Mouse (Mus musculus): ENCODE data around the gene Fbxo22.
"Not testable (repeated sequence)": the region's sequence is repeated elsewhere in the genome, so short reads cannot be mapped to it uniquely, and the experiment has no call there.

Gene Fbxo22

DNA sequence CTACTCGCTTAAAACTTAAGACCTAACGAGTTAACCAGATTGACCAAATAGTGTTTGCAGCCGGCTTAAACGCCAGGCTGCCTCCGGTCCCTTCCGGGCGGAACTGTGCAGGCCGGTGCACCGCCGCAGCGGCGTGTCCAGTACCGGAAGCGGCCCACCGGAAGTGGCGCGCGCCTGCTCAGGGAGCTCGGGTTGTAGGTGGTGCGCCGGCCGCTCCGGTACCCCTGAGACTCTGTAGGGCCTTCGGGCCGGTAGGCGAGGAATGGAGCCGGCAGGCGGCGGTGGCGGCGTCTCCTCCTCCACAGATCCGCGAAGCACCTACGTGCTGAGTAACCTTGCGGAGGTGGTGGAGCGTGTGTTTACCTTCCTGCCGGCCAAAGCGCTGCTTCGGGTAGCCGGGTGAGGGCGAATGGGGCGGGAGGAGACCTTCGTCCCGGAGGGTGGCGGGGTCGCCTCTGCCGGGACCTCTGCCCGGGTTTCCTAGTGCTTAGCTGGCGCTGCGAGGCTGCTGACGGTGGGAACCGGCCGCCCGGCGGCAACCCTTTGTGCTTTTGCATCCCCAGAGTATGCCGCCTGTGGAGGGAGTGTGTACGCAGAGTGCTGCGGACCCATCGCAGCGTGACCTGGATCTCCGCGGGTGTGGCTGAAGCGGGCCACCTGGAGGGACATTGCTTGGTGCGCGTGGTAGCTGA lies at the start of gene Fbxo22:
Gene Fbxo22, plus strand, starts transcription at position 136 of the 692 bp plus-strand sequence.
- DNase-seq (ENCODE audit: low spot score) = peak; percentile 63

GRCm38 (mm10) chr9:55170655-55171412 lies 37.9 kb upstream of the Fbxo22 start:
- DNase-seq (ENCODE audit: low spot score) = no peak

DNA sequence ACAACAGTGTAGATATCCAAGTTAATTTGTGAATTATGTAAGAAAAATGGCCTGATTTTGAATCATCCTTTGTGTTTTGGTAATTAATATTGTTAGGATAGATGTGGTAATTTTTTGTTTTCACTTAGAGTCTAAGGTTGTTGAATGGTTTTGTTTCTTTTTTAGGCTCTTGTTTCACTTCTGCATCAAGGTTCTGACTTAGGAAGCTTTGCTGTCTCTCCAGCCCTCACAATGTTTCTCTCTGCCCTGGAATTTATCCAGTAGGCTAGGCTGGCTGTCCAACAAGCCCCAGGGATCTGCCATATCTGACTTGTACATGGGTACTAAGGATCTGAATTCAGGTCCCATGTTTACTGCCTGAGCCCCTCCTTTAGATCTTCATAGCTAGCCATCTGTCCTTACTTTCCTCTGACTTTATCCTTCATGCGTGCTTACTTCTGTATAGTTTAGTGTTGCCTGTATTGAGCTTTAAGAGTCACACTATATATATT lies 36.5 kb upstream of the Fbxo22 start:
- no peak for DNase-seq (ENCODE audit: low spot score)

GRCm38 (mm10) chr9:55174235-55174634 lies 34.5 kb upstream of the Fbxo22 start:
- no peak for DNase-seq (ENCODE audit: low spot score)

DNA sequence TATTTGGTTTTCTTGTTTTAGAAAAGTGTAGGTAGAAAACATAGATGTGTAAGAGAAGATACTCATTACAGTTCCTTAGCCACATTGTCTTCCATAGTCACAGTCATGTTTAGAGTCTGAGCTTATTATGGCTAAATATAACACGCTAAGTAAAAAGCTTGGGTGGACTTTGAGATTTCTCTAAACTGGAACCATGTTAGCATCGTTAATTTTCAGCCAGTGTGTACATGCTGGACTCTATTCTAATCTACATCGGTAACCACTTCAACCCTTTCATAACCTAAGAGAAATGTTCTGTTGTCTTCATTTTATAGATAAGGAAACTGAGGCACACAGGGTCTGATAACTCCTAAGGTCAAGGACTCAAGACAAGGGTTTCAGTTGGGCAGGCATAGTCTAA lies 12.8 kb upstream of the Fbxo22 start:
- no peak for DNase-seq (ENCODE audit: low spot score)

GRCm38 (mm10) chr9:55198260-55198659 lies 10.5 kb upstream of the Fbxo22 start:
- DNase-seq (ENCODE audit: low spot score) = no peak

- no peak for DNase-seq (ENCODE audit: low spot score)
These were observed 9.4 kb upstream of the Fbxo22 start for GRCm38 (mm10) chr9:55199348-55199747.

DNA sequence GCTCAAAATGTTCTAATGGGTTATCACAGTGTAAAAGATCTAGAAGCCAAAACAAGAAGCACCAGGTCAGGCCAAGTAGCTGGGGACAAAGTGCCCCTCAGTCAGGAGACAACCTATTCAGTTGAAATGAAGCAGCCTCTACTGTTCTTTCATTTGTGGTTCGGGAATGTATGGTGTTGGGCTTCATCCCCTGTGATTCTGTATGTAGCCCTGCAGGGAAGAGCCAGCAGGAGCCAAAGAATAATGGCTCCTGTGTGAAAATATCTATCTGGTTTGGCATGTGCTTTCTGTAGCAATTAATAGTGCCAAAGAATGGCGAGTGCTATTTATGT lies 301 bp upstream of the Fbxo22 start:
- DNase-seq (ENCODE audit: low spot score) = no peak

GRCm38 (mm10) chr9:55211611-55212010 lies 2.9 kb downstream of the Fbxo22 start:
- no peak for DNase-seq (ENCODE audit: low spot score)

DNA sequence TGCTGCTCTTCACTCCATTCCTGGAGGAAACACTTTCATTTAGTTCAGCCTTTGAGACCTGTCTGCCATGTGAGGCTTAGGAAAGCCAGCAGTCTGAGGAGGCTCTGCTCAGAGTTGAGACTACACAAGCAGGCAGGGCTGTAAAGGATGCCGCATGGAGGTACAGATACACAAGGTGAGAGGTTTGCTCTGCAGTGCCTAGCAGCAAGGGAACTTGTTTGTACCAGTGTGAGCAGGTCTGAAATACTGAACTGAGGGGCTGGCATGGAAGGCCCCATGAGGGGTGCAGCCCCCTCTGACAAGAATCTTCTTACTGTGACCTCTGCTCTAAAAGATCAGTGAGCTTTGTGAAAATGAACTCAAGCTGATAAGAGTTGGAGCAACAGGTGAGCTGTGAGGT lies 4.7 kb downstream of the Fbxo22 start:
- DNase-seq (ENCODE audit: low spot score) = no peak

- DNase-seq (ENCODE audit: low spot score) = no peak
These were observed 6.3 kb downstream of the Fbxo22 start for GRCm38 (mm10) chr9:55215056-55215455.

- DNase-seq (ENCODE audit: low spot score) = no peak
These were observed 6.9 kb downstream of the Fbxo22 start for GRCm38 (mm10) chr9:55215648-55216047.

DNA sequence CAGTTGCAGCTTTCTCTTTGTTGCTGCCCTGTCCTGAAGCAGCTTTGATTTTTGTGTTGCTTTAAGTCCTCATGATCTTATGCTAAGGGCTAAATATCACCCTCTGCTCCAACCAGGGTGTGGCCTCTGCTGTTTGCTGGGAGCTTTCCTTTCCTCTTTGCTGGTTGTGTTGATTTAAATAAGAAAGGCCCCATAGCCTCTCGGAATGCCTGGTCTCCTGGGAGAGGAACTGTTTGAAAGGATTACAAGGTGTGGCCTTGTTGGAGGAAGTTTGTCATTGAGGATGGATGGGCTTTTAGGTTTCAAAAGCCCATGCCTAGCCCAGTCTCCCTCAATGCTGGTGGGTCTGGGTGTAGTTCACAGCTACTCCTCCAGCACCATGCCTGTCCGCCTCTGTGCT lies 7.4 kb downstream of the Fbxo22 start:
- no peak for DNase-seq (ENCODE audit: low spot score)

GRCm38 (mm10) chr9:55217381-55217780 lies 8.7 kb downstream of the Fbxo22 start:
- DNase-seq (ENCODE audit: low spot score) = no peak

DNA sequence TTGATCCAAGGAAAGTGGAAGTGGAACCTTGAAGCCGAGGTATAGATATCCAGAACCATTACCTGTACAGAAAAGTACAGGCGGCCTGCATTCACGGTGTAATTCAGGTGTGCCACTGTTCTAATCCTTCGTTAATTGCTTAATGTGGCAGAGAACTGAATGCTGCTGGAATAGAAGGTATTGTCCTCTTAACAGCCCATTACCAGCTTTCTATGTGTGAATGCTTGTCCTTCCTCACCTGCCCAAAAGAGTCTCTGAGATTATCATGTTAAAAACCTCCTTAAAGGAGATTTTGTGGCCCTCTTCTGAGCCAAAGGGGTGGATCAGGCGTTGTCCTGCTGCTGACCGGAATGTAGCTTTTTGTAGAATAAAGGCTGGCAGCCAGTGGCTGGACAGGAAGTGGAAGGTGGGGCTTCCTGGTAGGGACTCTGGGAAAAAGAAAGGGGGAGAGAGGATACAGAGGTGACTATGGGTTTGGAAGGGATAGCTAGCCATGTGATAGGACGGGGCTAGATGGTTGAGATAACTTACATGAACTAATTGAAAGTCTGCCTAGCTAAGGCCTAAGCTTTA lies 16.5 kb downstream of the Fbxo22 start:
- DNase-seq (ENCODE audit: low spot score) = no peak

DNA sequence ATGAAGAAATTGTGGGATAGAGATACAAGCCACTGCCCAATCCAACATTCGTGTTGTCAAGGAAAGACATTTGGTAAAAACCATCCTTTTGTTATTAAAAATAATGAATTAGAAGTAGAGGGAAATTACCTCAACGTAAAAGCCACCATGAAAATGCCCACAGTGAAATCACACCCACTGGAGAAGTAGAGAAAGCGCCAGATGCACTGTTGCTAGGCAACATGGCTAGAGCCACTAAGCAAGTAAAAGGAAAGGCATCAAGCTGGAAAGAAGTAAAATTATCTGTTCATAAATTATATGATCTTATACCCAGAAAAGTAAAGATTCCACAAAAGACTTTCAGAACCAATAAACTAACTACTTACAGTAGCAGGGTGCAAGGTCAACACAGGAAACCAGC lies 17.5 kb downstream of the Fbxo22 start:
- DNase-seq (ENCODE audit: low spot score) = no peak

DNA sequence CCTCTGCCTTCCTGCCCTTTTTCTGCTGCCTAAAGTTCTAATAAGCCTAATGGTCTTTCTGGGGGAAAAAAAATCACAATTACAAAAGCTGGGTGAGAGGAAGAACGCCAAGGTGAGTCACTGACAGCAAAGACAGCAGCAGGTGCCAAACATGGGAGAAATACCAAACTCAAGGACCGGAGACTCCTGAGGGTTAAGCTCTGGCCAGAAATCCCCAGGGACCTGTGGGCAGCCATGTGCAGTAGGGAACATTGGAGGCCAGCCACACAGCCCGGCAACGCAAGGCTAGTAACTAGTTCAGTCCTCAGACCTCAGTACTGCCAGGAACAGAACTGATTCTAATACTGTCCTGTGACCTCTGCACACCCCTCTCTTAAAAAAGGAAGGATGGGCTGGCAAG lies 19.4 kb downstream of the Fbxo22 start:
- DNase-seq (ENCODE audit: low spot score) = no peak

DNA sequence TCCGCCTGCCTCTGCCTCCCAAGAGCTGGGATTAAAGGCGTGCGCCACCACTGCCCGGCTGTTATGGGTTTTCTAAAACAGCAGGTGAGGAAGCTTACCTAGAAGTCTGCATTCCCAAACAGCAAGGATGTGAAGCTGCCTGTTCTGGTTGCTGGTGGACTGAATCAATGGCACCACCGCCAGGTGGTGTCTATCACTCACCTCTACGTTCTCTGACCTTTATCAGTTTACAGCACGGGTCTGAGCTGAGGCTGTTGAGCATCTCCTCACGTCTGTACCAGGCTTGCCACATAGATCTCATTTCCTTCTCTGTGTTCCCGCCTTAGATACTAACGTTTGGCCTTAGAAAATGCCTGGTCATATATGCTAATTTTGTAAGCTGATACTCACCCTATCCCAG lies 20.3 kb downstream of the Fbxo22 start:
- no peak for DNase-seq (ENCODE audit: low spot score)

DNA sequence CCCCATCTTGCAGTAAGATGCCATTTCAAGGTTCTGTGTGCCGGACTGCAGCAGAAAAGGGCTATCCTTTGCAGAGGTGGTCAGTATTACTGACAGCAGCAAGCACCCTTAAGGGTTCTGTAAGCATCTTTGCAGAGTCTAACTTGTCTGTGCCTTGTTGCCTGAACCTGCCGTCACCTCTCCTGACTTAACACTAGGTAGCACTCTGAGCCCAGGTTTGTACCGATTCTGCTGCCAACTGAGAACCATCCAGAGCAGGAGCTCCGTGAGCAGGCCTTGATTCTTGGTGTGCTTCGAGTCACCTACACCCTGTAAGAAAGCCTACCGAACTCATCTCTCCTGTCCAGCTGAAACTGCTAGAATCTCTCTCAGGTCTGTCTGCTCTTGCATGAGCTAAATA lies 22.8 kb downstream of the Fbxo22 start:
- DNase-seq (ENCODE audit: low spot score) = no peak

DNA sequence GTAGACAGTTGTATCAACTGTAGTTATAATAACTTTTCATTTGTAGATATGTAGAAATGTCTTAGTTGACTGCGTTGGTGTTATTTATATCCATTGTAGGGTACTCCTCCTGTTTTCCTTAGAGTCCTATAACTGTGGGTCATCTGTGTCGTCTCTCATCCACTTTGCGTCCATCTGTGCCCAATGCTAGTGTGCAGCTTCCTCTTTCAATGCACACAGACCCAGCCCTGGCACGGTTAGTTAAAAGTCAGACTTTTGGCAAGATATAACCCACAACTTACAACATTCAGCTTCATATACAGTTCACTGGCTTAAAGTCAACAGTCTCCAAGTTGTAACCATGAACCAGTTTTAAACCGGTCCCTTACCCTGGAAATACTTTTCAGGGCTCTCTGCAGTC lies 23.4 kb downstream of the Fbxo22 start:
- DNase-seq (ENCODE audit: low spot score) = no peak

DNA sequence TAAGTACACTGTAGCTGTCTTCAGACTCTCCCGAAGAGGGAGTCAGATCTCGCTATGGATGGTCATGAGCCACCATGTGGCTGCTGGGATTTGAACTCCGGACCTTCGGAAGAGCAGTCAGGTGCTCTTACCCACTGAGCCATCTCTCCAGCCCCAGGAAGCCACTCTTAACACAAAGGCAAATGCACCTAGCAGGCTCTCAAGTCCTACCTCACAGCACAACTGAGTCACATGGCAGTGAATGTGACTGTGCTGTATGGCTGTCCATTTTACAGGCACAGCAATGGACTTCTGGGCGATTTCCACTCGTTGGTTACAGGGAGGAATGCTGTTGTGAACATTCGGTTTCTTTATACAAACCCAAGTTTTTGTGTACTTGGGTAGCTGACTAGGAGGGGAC lies 23.9 kb downstream of the Fbxo22 start:
- DNase-seq (ENCODE audit: low spot score) = no peak

GRCm38 (mm10) chr9:55233076-55233475 lies 24.4 kb downstream of the Fbxo22 start:
- not testable (repeated sequence) for DNase-seq (ENCODE audit: low spot score)
